Mouse (Mus musculus) CH12.LX (cell line): ENCODE measurements around the gene Ccer1.
"Not testable (repeated sequence)": the region's sequence is repeated elsewhere in the genome, so short reads cannot be mapped to it uniquely, and the experiment has no call there.

Source experiments
- CTCF ChIP-seq, 2 experiments: IDR thresholded peaks in 1 of 2; conservative IDR thresholded peaks in 1 of 2; 2 replicates each; pipeline ENCODE4 v1.5.1; 2011 to 2012; ENCODE audit warnings: low read depth in 2 of 2, low read length in 2 of 2, improper control_type of control experiment in 1 of 2, inconsistent platforms in 1 of 2, mild to moderate bottlenecking in 1 of 2, moderate library complexity in 1 of 2
- EP300 ChIP-seq: IDR thresholded peaks from 2 replicates; pipeline ENCODE4 v1.6.1; 2011; ENCODE audit warnings: low read length, improper control_type of control experiment
- ETS1 ChIP-seq: conservative IDR thresholded peaks from 2 replicates; pipeline ENCODE4 v1.6.1; 2012; ENCODE audit warnings: low read depth, mild to moderate bottlenecking, inconsistent platforms, low read length, improper control_type of control experiment, moderate library complexity
- MYC ChIP-seq: IDR thresholded peaks from 2 replicates; pipeline ENCODE4 v1.6.1; 2011; ENCODE audit warnings: low read depth, mild to moderate bottlenecking, improper control_type of control experiment, low read length

DNA sequence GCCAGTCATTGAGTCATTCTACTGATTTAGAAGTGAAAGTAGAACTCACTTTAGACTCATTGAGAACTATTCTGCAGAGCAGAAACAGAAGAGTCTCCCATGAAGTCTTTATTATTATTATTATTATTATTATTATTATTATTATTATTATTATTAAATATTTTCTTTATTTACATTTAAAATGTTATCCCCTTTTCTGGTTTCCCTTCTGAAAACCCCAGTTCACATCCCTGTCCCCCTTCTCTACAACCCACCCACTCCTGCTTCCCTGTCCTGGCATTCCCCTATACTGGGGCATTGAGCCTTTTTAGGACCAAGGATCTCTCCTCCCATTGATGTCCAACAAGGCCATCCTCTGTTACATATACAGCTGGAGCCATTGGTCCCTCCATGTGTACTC lies 33.8 kb downstream of the Ccer1 start, which contains the start of gene C030005K15Rik:
- not testable (repeated sequence) for TF ChIP-seq ETS1; MYC; CTCF (conservative IDR thresholded peaks at IDR 0.05 in 1 of 2, IDR thresholded peaks at IDR 0.05 in 1 of 2; ENCODE audit: low read depth in 2 of 2, low read length in 2 of 2); EP300
